Mouse (Mus musculus) erythroblast, embryonic 14.5 days (primary cell): ENCODE results near the gene Ccdc153.

ENCODE experiments used
- GATA1 ChIP-seq: IDR thresholded peaks from 2 replicates; pipeline ENCODE4 v1.6.1; 2012; ENCODE audit warnings: low read length, inconsistent platforms, mixed read lengths
- TAL1 ChIP-seq: IDR thresholded peaks from 3 replicates; pipeline ENCODE4 v1.6.1; 2012; ENCODE audit warnings: low read length, inconsistent platforms, mixed read lengths

- TF ChIP-seq GATA1 (no peak), TAL1 (no peak)
These were observed 40.0 kb upstream of the Ccdc153 start for GRCm38 (mm10) chr9:44200458-44200857.
